Mouse (Mus musculus): Measurements from ENCODE around the gene Ppm1k. TPM values are rescaled to one million over a fixed set of nuclear protein-coding genes. Genes with fewer than 3 reads are reported as not detected.
A peak's percentile ranks its signal among the peaks of the same experiment; 100 is the strongest.

The Ppm1k gene
- 3.2 and 4.5 TPM in 2 replicates for polyA plus RNA-seq (2015; fragmentation: Nextera tagmentation; extraction: Ambion mirVana)

DNA sequence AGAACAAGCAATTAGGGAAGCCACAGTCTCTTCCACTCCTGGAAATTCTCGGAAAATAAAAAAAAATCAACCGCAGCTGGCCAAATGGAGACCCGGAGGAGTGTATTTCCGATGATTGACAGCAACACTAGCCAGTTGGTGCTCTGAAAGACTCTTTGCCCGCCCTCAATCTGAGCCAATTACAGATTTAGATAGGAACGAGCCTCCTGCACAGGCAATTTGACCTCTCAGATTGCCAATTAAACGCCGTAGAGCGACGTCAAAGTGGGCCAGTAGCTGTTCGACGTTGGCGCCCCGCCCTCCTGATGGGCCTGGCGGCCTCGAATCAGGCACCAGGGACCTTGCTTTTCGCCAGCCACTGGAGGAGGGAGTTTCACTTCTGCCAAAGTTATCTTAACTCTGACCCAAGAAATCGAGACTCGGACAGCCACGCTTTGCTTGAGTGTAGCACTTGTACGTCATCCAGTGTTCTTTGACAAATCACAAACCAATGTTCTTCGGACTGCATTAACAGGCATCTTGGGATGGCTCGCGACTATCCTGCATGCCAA lies at the start of gene Ppm1k:
TSS of gene Ppm1k (minus strand) at position 83 of the 551 bp plus-strand sequence.
- Histone ChIP-seq H3K9me3 (no peaks in the 10 kb centered on the region), H3K36me3 (no peaks in the 10 kb centered on the region), H3K4me3 (peak within 1 kb of the TSS; percentile 68), H3K4me2 (peak within 1 kb of the TSS; percentile 74), H3K4me1 (peaks cover 13% of the 10 kb centered on the region), H3K27me3 (no peaks in the 10 kb centered on the region), H3K27ac (peak within 1 kb of the TSS; percentile 87), H3K9ac (peak within 1 kb of the TSS; percentile 47)
- under 1% methylated on average over 24 of the region's 24 CpGs for WGBS
- ATAC-seq (ENCODE audit: insufficient number of reproducible peaks, low FRiP score, low TSS enrichment, low read depth), result peak; percentile 97

DNA sequence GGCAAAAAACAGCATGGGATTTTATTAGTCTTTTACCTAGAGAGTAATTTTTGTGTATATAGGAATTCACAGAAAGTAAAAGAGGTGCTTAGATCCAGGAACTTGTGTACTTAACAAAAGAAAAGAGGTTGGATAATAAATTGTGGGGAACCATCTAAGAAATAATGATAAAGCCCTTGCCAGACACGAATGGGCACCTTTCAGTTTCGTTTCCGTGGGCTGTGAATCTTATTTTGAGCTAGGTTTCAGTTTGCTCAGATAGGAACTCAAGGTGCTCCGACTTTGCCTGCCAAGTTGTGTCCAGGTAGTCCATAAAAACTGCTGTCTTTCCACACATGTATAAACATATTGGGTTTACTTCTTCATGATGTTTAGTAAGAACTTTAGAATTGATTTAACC lies 47.1 kb upstream of the Ppm1k start:
- Histone ChIP-seq H3K9me3 (no peaks in the 10 kb centered on the region), H3K36me3 (no peaks in the 10 kb centered on the region), H3K4me2 (no peak overlapping the region), H3K9ac (no peak overlapping the region), H3K4me3 (no peak overlapping the region), H3K4me1 (no peaks in the 10 kb centered on the region; the same call in 1 of the 2 replicates), H3K27me3 (no peaks in the 10 kb centered on the region), H3K27ac (no peak overlapping the region)
- ATAC-seq (ENCODE audit: insufficient number of reproducible peaks, low FRiP score, low TSS enrichment, low read depth), result no peak
- 75% methylated on average over 4 of the region's 4 CpGs for WGBS

DNA sequence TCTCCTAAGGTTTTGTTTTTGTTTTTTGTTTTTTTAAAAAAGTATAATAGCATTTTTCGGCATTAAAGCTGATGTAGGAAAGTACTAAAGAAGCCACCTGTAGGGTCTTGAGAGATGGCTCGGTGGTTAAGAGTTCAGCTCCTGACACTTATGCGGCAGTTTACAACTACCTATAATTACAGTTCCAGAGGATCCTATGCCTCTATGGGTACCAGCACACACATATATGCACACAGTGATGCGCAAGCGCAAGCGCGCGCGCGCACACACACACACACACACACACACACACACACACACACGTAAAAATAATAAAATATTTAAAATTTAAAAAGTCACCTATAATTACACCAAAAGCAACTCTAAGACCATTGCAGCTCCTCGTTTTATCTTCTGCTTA lies 46.3 kb upstream of the Ppm1k start:
- Histone ChIP-seq H3K9ac (0 out of 2 replicates have a peak overlapping the region, but pooled peaks have one; percentile 42), H3K36me3 (no peaks in the 10 kb centered on the region), H3K9me3 (no peaks in the 10 kb centered on the region), H3K4me3 (peak overlapping the region; percentile 52), H3K27me3 (no peaks in the 10 kb centered on the region), H3K4me1 (no peaks in the 10 kb centered on the region; the same call in 1 of the 2 replicates), H3K4me2 (peak overlapping the region; percentile 79), H3K27ac (no peak overlapping the region)
- ATAC-seq (ENCODE audit: insufficient number of reproducible peaks, low FRiP score, low TSS enrichment, low read depth), result no peak
- 84% methylated on average over 12 of the region's 12 CpGs for WGBS

DNA sequence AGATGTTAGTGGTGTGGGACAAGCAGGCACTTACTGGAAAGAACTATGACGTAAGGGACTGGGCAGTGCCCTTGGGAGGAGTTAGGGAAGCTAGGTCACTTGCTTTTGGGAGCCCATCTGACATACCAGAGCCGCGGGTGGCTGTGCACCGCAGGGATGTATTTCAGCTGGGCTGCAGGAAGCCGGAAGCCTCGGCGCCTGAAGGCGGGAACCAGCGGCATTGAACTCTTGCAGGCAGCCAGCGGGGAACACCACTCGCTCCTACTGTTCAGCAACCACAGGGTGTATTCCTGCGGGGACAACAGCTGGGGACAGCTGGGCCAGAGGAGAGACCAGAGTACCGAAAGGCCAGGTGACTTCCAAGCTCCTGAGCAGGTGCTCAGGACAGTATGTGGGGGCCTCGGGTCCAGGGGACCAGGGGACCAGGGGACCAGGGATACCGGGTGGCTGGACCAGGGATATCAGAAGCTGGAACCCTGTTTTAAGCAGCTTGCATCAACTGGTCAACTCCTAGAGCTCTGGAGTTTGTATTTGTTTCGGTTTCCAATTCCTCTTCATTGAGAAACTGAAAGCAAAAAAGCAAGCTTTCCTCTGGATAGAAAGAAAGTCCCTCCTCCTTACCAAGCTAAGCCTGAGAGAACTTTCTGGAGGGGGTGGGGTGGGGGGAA lies 45.7 kb upstream of the Ppm1k start, which contains the start of gene Herc6:
TSS of gene Herc6 (plus strand) at position 120 of the 668 bp plus-strand sequence.
- no peak for ATAC-seq (ENCODE audit: insufficient number of reproducible peaks, low FRiP score, low TSS enrichment, low read depth)
- peak within 1 kb of the TSS; percentile 42; the same call in 1 of the 2 replicates for H3K9ac ChIP-seq
- H3K4me2 ChIP-seq, result peak within 1 kb of the TSS; percentile 79
- WGBS, result 3% methylated on average over 16 of the region's 16 CpGs
- no peaks in the 10 kb centered on the region for H3K27me3 ChIP-seq
- H3K4me3 ChIP-seq, result peak within 1 kb of the TSS; percentile 52
- H3K4me1 ChIP-seq, result no peaks in the 10 kb centered on the region; the same call in 1 of the 2 replicates
- H3K9me3 ChIP-seq, result no peaks in the 10 kb centered on the region
- H3K36me3 ChIP-seq, result no peaks in the 10 kb centered on the region
- peak within 1 kb of the TSS; percentile 64 for H3K27ac ChIP-seq

DNA sequence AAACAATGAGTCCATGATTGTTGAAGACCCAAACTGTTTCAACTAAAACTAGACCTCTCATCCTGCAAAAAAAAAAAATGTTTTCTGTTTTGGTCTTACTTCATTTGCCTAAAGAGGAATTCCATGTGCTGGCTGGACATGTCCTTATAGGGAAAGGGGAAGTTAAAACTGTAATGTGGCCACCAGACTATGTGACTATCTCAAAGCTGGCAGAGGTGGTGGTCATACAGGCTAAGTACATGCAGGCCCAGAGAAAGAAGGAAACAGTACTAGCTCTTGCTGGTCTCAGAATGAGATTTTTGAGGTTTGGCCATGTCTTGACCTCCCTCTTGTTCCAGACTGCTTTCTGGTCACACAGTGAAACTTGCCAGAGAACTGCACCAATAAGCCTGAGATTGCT lies 36.3 kb upstream of the Ppm1k start:
- Histone ChIP-seq H3K27ac (no peak overlapping the region), H3K4me2 (no peak overlapping the region), H3K4me3 (no peak overlapping the region), H3K27me3 (no peaks in the 10 kb centered on the region), H3K4me1 (no peaks in the 10 kb centered on the region), H3K36me3 (no peaks in the 10 kb centered on the region), H3K9me3 (no peaks in the 10 kb centered on the region), H3K9ac (no peak overlapping the region)
- ATAC-seq (ENCODE audit: insufficient number of reproducible peaks, low FRiP score, low TSS enrichment, low read depth), result no peak

DNA sequence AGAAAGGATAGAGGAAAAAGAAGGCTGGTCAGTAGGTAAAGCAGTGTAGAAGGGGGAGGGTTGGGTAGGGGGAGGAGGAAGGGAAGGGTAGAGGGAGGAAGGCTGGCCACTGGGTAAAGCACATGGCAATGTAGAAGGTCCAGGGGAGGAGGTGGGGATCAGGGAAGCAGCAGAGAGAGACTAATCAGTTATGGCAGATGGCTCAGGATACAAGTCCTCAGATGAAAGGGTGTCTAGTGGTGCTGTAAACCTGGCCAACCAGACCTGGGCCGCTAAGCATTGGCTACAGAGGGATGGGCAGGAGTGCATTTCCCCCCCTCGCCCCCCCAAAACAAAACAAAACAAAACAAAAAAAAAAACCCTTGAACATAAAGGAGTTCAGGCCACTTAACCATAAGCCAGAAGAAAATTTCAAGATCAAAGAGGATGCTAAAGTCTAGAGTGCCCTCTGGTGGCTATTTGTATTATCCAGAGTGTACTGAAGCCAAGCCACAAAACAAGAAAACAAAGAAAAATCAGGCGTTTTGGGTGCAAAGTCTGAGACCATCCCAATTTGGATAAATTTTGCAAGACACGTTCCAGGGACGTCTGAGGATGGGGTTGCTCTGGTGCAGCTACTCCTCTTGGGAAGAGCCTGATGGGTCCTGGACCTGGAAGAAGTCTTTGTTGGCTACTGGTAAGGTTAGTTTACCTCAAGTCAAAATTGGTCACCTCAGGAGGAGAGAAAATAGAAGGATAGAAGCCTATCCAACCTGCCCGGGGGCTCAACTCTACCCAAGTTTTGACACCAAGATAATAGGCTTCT lies 35.1 kb upstream of the Ppm1k start:
- H3K4me2 ChIP-seq, result no peak overlapping the region
- ATAC-seq (ENCODE audit: insufficient number of reproducible peaks, low FRiP score, low TSS enrichment, low read depth), result no peak; the same call in 1 of the 2 replicates
- WGBS, result 12% methylated on average over 6 of the region's 6 CpGs
- H3K27ac ChIP-seq, result no peak overlapping the region
- H3K27me3 ChIP-seq, result no peaks in the 10 kb centered on the region
- no peak overlapping the region for H3K4me3 ChIP-seq
- H3K4me1 ChIP-seq, result no peaks in the 10 kb centered on the region
- no peaks in the 10 kb centered on the region for H3K9me3 ChIP-seq
- H3K9ac ChIP-seq, result no peak overlapping the region
- no peaks in the 10 kb centered on the region for H3K36me3 ChIP-seq

DNA sequence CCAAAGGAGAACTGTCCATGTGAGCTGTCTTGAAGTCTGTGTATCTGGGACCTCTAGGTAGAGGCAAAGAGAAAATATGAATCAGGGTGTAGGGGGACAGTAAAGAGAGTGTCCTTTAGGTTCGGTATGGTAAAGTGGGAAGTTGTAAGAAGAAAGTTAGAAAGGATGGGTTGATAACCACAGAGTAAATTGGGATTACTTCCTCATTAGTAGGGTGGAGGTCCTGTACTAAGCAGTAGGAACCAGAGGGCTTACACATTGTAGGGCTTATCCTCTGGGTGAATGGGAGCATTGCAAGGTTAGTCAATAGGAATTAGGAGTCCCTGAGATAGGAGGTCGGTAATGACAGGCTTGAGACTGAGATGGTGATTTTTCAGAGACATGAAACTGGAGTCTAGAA lies 32.4 kb upstream of the Ppm1k start:
- H3K4me3 ChIP-seq, result no peak overlapping the region
- no peaks in the 10 kb centered on the region for H3K9me3 ChIP-seq
- ATAC-seq (ENCODE audit: insufficient number of reproducible peaks, low FRiP score, low TSS enrichment, low read depth), result no peak
- H3K27ac ChIP-seq, result no peak overlapping the region
- H3K36me3 ChIP-seq, result no peaks in the 10 kb centered on the region
- H3K4me2 ChIP-seq, result no peak overlapping the region
- no peaks in the 10 kb centered on the region for H3K27me3 ChIP-seq
- 89% methylated on average over 2 of the region's 2 CpGs for whole genome bisulfite sequencing
- H3K9ac ChIP-seq, result no peak overlapping the region
- H3K4me1 ChIP-seq, result no peaks in the 10 kb centered on the region

DNA sequence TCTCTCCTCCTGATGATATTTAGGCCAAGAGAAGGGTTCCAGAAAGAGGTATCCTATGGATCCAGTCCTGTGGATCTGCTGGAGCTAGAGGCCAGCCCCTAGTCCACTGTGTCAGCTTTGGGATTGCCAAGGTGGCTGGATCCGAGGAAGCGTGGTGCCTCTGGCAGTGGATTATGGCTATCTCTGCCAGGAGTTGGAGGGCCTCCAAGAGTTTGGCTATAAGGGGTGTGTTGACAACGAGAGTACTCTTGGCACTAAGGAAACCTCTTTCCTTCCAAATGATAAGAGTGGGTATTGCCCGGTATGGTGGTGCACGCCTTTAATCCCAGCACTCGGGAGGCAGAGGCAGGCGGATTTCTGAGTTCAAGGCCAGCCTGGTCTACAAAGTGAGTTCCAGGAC lies 30.2 kb upstream of the Ppm1k start:
- no peaks in the 10 kb centered on the region for H3K27me3 ChIP-seq
- H3K9me3 ChIP-seq, result no peaks in the 10 kb centered on the region
- no peak overlapping the region for H3K4me2 ChIP-seq
- no peak for ATAC-seq (ENCODE audit: insufficient number of reproducible peaks, low FRiP score, low TSS enrichment, low read depth)
- 89% methylated on average over 7 of the region's 7 CpGs for WGBS
- H3K27ac ChIP-seq, result no peak overlapping the region
- H3K4me3 ChIP-seq, result no peak overlapping the region
- H3K4me1 ChIP-seq, result no peaks in the 10 kb centered on the region
- H3K36me3 ChIP-seq, result no peaks in the 10 kb centered on the region
- H3K9ac ChIP-seq, result no peak overlapping the region

DNA sequence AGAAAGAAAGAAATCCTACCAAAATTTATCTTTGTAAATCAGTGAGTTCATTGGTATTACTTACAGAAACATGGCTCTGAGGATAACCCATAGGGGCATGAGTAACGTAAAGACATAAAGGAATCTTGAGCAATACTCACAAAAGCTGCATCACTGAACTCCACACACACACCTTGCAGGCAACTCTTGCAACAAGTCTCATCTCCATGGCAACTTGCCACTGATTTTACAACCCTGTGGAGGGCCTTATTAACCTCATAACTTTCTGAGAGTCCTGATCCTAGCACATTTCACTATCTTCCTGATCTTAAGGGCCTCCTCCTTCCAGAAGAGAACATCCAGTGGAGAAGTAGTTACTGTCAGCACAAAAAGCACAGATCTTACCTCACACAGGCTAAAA lies 28.2 kb upstream of the Ppm1k start:
- H3K4me2 ChIP-seq, result no peak overlapping the region
- H3K27ac ChIP-seq, result no peak overlapping the region

DNA sequence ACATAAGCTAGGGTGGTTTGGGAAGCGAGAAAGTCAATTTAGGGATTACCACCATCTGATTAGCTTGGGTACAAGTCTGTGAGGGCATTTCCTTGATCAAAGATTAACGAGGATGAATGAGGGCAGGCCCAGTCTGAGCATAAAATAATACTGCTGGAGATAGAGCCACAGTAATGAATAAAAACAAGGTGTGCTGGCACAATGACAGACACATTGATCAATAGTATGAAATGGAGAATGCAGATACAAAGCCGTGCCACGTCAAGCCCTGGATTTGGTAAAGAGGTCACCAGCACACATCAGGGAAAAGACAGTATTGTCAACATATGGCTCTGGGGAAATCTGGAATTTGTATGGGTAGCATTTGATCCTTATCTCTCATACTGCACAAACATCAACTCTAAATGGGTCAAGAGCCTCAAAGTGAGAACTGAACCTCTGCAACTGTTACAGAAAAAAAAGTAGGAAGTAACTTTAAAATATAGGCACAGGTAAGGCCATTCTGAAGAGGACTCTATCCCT lies 22.6 kb upstream of the Ppm1k start:
- Histone ChIP-seq H3K4me2 (no peak overlapping the region), H3K4me1 (no peaks in the 10 kb centered on the region), H3K4me3 (no peak overlapping the region), H3K27me3 (no peaks in the 10 kb centered on the region), H3K36me3 (no peaks in the 10 kb centered on the region), H3K27ac (no peak overlapping the region), H3K9ac (no peak overlapping the region), H3K9me3 (no peaks in the 10 kb centered on the region)
- ATAC-seq (ENCODE audit: insufficient number of reproducible peaks, low FRiP score, low TSS enrichment, low read depth), result no peak
- WGBS, result 66% methylated on average over 4 of the region's 4 CpGs

More for the DNA sequence above, 28.2 kb upstream of the Ppm1k start:
- 85% methylated on average over 1 of the region's 1 CpGs for WGBS
- Histone ChIP-seq H3K4me1 (no peaks in the 10 kb centered on the region), H3K9me3 (no peaks in the 10 kb centered on the region), H3K27me3 (no peaks in the 10 kb centered on the region), H3K36me3 (no peaks in the 10 kb centered on the region), H3K4me3 (no peak overlapping the region), H3K9ac (no peak overlapping the region)
- no peak for ATAC-seq (ENCODE audit: insufficient number of reproducible peaks, low FRiP score, low TSS enrichment, low read depth)

DNA sequence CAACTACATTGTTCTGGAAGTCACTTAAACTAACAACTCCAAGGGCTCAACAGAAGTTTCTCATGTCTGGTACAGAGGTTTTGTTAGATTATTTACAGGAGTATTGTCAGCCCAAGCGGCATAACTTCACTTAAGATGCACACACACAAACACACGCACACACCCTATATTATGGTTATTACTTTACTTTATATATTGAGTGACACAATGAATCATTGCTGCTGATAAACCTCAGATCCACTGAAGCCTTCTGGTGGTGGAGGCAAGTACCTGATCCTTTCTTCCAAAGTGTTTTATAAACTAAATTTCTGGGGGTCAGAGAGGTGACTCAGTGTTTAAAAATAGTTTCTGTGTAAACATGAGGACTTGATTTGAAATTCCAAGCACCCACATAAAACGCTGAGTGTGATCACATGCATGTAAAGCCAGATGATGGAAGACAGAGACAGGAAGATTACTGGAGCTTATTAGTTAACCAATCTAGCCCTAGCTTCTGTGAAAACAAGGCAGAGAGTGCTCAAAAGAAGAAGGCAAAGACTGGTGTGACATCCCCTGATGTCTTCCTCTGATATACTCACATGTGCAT lies 16.0 kb upstream of the Ppm1k start:
- Histone ChIP-seq H3K4me1 (no peaks in the 10 kb centered on the region), H3K9me3 (no peaks in the 10 kb centered on the region), H3K4me2 (no peak overlapping the region), H3K36me3 (no peaks in the 10 kb centered on the region), H3K4me3 (no peak overlapping the region), H3K27me3 (no peaks in the 10 kb centered on the region), H3K27ac (no peak overlapping the region), H3K9ac (no peak overlapping the region)
- no peak for ATAC-seq (ENCODE audit: insufficient number of reproducible peaks, low FRiP score, low TSS enrichment, low read depth)
- WGBS, result 70% methylated on average over 3 of the region's 3 CpGs

Data from limb, embryonic 15.5 days (tissue).